Mouse (Mus musculus): Measurements from ENCODE around the gene Ank3. TPM values are rescaled to one million over a fixed set of nuclear protein-coding genes. Genes with fewer than 3 reads are reported as not detected.

Gene Ank3
- polyA plus RNA-seq, 1 experiment from 2014 or later = not detected

DNA sequence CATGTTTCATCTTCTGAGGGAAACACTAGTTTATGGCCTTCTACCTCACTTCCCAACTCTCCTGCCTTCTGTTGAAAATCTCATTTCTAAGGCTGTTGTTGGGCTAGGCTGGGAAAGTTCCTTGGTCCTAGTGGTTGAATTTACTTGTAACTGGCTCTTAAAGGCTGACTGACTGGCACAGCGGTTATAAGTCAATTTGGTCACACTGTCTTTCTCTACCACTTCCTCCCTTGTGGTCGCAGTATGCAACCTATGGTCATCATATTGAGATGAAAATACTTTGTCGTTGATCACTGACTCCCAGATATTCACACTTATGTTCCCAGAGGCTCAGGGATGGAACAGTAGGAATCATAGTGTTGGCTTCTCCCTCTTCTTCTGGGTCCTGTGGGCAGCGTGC, 584.1 kb downstream of the Ank3 start:
- H3K79me2 ChIP-seq (ENCODE audit: inconsistent target) = no peaks in the 10 kb centered on the region
- no peak overlapping the region for H3K27ac ChIP-seq
- 34% methylated on average over 4 of the region's 4 CpGs for WGBS (ENCODE audit: missing documents)
- H3K4me3 ChIP-seq (ENCODE audit: inconsistent target) = no peak overlapping the region
- H3K36me3 ChIP-seq (ENCODE audit: inconsistent target) = no peaks in the 10 kb centered on the region

- WGBS (ENCODE audit: missing documents) = 95% methylated on average over 11 of the region's 11 CpGs
- H3K27ac ChIP-seq = no peak overlapping the region
- H3K4me3 ChIP-seq (ENCODE audit: inconsistent target) = no peak overlapping the region
- no peaks in the 10 kb centered on the region for H3K36me3 ChIP-seq (ENCODE audit: inconsistent target)
- H3K79me2 ChIP-seq (ENCODE audit: inconsistent target) = no peaks in the 10 kb centered on the region
Observed at GRCm38 (mm10) chr10:69987496-69987895, 588.9 kb downstream of the Ank3 start.

- Histone ChIP-seq H3K27ac (no peak overlapping the region), H3K36me3 (ENCODE audit: inconsistent target) (no peaks in the 10 kb centered on the region), H3K79me2 (ENCODE audit: inconsistent target) (no peaks in the 10 kb centered on the region), H3K4me3 (ENCODE audit: inconsistent target) (no peak overlapping the region)
- WGBS (ENCODE audit: missing documents) = 61% methylated on average over 8 of the region's 8 CpGs
Observed at GRCm38 (mm10) chr10:69997082-69997481, 598.5 kb downstream of the Ank3 start.

DNA sequence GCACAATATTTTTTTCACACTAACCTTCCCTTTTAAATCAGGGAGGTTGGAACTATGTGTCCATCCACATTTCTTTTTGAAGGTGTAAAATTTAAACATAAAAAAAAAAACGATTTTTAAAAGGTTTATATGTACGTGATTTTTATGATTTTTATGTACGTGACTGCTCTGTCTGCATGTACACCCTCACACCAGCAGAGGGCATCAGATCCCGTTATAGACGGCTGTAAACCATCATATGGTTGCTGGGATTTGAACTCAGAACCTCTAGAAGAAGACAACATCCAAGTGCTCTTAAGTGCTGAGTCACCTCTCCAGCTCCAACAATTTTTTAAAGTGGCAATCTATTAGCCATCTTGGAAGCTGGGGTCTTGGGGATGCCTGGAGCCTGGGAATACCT, 605.5 kb downstream of the Ank3 start:
- no peaks in the 10 kb centered on the region for H3K79me2 ChIP-seq (ENCODE audit: inconsistent target)
- H3K27ac ChIP-seq = no peak overlapping the region
- WGBS (ENCODE audit: missing documents) = 81% methylated on average over 5 of the region's 5 CpGs
- no peak overlapping the region for H3K4me3 ChIP-seq (ENCODE audit: inconsistent target)
- no peaks in the 10 kb centered on the region for H3K36me3 ChIP-seq (ENCODE audit: inconsistent target)

- no peaks in the 10 kb centered on the region for H3K36me3 ChIP-seq (ENCODE audit: inconsistent target)
- no peaks in the 10 kb centered on the region for H3K79me2 ChIP-seq (ENCODE audit: inconsistent target)
- H3K27ac ChIP-seq = no peak overlapping the region
- 98% methylated on average over 15 of the region's 15 CpGs for WGBS (ENCODE audit: missing documents)
- H3K4me3 ChIP-seq (ENCODE audit: inconsistent target) = no peak overlapping the region
Observed at GRCm38 (mm10) chr10:70004831-70005230, 606.3 kb downstream of the Ank3 start.

- Histone ChIP-seq H3K4me3 (ENCODE audit: inconsistent target) (no peak overlapping the region), H3K79me2 (ENCODE audit: inconsistent target) (no peaks in the 10 kb centered on the region), H3K36me3 (ENCODE audit: inconsistent target) (no peaks in the 10 kb centered on the region), H3K27ac (no peak overlapping the region)
- WGBS (ENCODE audit: missing documents) = 80% methylated on average over 9 of the region's 9 CpGs
Observed at GRCm38 (mm10) chr10:70006380-70006779, 607.8 kb downstream of the Ank3 start.

DNA sequence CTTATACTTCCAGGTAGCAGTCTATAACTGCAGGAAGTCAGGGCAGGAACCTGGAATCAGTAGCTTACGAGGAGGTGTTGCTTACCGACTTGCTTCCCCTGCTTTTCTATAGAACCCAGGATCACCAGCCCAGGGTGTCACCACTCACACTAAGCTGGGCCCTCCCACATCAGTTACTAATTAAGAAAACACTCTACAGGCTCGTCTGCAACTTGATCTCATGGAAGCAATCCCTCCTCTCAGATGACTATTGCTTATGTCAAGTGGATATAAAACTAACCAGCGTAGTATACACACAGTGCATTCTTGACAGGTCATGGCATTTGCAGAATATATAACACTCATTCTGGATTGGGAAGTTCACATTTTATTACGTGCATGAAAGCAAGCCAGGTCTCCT, 613.2 kb downstream of the Ank3 start:
- H3K27ac ChIP-seq = no peak overlapping the region
- no peaks in the 10 kb centered on the region for H3K79me2 ChIP-seq (ENCODE audit: inconsistent target)
- no peaks in the 10 kb centered on the region for H3K36me3 ChIP-seq (ENCODE audit: inconsistent target)
- no peak overlapping the region for H3K4me3 ChIP-seq (ENCODE audit: inconsistent target)
- 90% methylated on average over 5 of the region's 5 CpGs for whole genome bisulfite sequencing (ENCODE audit: missing documents)

- 80% methylated on average over 13 of the region's 13 CpGs for WGBS (ENCODE audit: missing documents)
- Histone ChIP-seq H3K36me3 (ENCODE audit: inconsistent target) (no peaks in the 10 kb centered on the region), H3K79me2 (ENCODE audit: inconsistent target) (no peaks in the 10 kb centered on the region), H3K27ac (no peak overlapping the region), H3K4me3 (ENCODE audit: inconsistent target) (no peak overlapping the region)
Observed at GRCm38 (mm10) chr10:70013931-70014330, 615.4 kb downstream of the Ank3 start.

GRCm38 (mm10) chr10:70015201-70015600, 616.6 kb downstream of the Ank3 start:
- Histone ChIP-seq H3K27ac (no peak overlapping the region), H3K4me3 (ENCODE audit: inconsistent target) (no peak overlapping the region), H3K79me2 (ENCODE audit: inconsistent target) (no peaks in the 10 kb centered on the region), H3K36me3 (ENCODE audit: inconsistent target) (no peaks in the 10 kb centered on the region)
- WGBS (ENCODE audit: missing documents) = 93% methylated on average over 9 of the region's 9 CpGs

DNA sequence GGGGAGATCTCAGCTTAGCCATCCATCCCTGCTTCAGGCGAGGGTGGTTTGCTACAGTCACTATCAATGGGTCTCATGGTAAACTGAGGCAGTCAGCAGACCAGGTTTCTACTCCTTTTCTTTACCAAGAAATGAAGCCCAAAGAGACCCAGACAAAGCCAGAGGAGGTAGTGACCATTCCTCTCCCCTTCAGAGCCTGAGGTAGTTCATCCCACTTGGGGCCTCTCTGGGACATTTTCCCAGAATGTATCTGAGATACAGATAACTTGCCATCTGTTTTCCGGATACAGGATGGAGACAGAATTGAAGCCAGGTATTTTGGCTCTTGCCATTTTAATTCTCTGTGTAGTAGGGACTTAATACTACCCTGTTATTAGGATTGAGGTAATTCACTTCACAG, 620.1 kb downstream of the Ank3 start:
- H3K36me3 ChIP-seq (ENCODE audit: inconsistent target) = no peaks in the 10 kb centered on the region
- WGBS (ENCODE audit: missing documents) = 92% methylated on average over 2 of the region's 2 CpGs
- H3K4me3 ChIP-seq (ENCODE audit: inconsistent target) = no peak overlapping the region
- H3K27ac ChIP-seq = no peak overlapping the region
- H3K79me2 ChIP-seq (ENCODE audit: inconsistent target) = no peaks in the 10 kb centered on the region

- H3K36me3 ChIP-seq (ENCODE audit: inconsistent target) = no peaks in the 10 kb centered on the region
- whole genome bisulfite sequencing (ENCODE audit: missing documents) = 63% methylated on average over 10 of the region's 10 CpGs
- H3K79me2 ChIP-seq (ENCODE audit: inconsistent target) = no peaks in the 10 kb centered on the region
- no peak overlapping the region for H3K4me3 ChIP-seq (ENCODE audit: inconsistent target)
- no peak overlapping the region for H3K27ac ChIP-seq
Observed at GRCm38 (mm10) chr10:70021667-70022066, 623.1 kb downstream of the Ank3 start.

DNA sequence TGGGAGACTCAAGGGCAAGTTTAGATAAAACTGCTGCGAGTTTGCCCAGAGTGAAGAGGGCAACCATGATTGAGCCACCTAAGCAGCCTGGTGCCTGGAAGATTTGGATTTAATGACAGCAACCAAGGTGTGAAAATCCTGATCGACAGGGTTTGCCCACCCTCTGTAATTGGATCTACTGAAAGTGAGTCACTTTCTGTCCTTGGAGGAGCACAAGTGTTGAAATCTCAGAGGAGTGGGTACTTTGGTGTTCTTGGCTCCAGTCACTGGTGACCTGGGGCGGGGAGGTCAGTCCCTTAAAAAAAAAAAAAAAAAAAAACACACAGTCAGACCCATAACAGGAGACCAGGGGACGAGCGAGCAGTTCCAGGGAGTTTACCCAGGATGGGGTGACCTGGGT, 624.0 kb downstream of the Ank3 start:
- H3K79me2 ChIP-seq (ENCODE audit: inconsistent target) = no peaks in the 10 kb centered on the region
- no peak overlapping the region for H3K4me3 ChIP-seq (ENCODE audit: inconsistent target)
- H3K27ac ChIP-seq = no peak overlapping the region
- 75% methylated on average over 5 of the region's 5 CpGs for WGBS (ENCODE audit: missing documents)
- H3K36me3 ChIP-seq (ENCODE audit: inconsistent target) = no peaks in the 10 kb centered on the region

DNA sequence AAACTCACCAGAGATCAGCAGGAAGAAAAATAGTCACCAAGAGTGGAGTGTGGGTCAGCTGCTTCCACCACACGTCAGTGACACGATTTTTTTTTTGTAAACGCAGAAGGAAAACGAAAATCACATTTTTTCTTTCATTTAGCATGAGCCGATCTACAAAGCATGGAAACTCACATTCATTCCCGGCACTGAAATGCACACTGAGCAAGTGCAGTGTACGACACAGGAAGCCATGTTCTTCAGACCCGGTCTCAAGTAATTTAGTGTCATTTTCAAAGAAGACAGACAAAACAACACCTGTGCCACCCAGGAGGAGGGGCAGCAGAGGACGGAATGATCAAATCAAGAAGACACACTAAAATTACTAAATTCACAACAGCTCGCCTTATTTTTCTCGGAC, 625.3 kb downstream of the Ank3 start:
- H3K4me3 ChIP-seq (ENCODE audit: inconsistent target) = no peak overlapping the region
- no peak overlapping the region for H3K27ac ChIP-seq
- WGBS (ENCODE audit: missing documents) = 80% methylated on average over 11 of the region's 11 CpGs
- H3K79me2 ChIP-seq (ENCODE audit: inconsistent target) = no peaks in the 10 kb centered on the region
- no peaks in the 10 kb centered on the region for H3K36me3 ChIP-seq (ENCODE audit: inconsistent target)

DNA sequence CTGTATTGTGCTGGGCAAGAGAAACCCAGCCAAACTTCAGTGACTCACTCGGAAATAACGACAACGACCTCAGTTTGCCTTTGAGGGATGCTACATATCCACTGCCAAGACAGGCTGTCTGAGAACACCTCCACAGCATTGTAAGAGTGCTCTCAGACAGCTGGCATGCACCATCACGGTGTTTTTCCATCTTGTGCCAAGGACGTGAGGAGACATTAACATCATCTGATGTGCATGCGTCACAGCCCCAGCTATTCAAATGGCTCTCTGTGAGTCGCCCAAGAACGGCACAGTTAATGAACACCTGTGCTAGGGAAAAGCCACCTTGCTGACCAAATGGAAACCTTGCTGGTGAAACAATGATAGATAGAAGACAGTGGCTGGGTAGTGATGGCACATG, 633.4 kb downstream of the Ank3 start:
- Histone ChIP-seq H3K27ac (no peak overlapping the region), H3K4me3 (ENCODE audit: inconsistent target) (no peak overlapping the region), H3K79me2 (ENCODE audit: inconsistent target) (no peaks in the 10 kb centered on the region), H3K36me3 (ENCODE audit: inconsistent target) (no peaks in the 10 kb centered on the region)
- WGBS (ENCODE audit: missing documents) = 92% methylated on average over 8 of the region's 8 CpGs

GRCm38 (mm10) chr10:70032982-70033381, 634.4 kb downstream of the Ank3 start:
- Histone ChIP-seq H3K79me2 (ENCODE audit: inconsistent target) (no peaks in the 10 kb centered on the region), H3K4me3 (ENCODE audit: inconsistent target) (no peak overlapping the region), H3K36me3 (ENCODE audit: inconsistent target) (no peaks in the 10 kb centered on the region), H3K27ac (no peak overlapping the region)
- 62% methylated on average over 9 of the region's 9 CpGs for WGBS (ENCODE audit: missing documents)

DNA sequence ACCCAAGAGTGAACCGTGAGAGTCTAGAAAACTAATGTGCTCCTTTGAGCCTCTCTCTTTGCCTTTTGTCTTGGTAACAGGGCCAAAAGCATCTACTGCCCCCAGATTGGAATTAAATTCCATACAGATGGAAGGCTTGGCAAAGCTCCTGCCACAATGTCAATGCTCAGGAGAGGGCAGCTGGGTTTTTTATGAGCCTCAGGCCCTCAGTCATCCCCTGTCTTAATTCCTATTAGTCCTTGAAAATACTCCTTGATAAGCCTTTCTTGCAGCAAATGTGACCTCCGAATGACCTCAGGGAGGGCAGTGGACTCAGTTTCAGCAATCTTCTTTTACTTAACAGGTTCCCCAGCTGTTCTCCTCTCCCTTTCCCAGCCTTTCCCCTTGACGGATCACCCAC, 635.3 kb downstream of the Ank3 start:
- no peak overlapping the region for H3K27ac ChIP-seq
- H3K36me3 ChIP-seq (ENCODE audit: inconsistent target) = no peaks in the 10 kb centered on the region
- no peak overlapping the region for H3K4me3 ChIP-seq (ENCODE audit: inconsistent target)
- WGBS (ENCODE audit: missing documents) = 100% methylated on average over 3 of the region's 3 CpGs
- H3K79me2 ChIP-seq (ENCODE audit: inconsistent target) = no peaks in the 10 kb centered on the region
